Mouse (Mus musculus): ENCODE measurements around the gene 2810408A11Rik. TPM values are rescaled to one million over a fixed set of nuclear protein-coding genes. Genes with fewer than 3 reads are reported as not detected.

2810408A11Rik gene
- total RNA-seq (2023), result 1 to 10 TPM; 3.0 to 3.2 TPM

DNA sequence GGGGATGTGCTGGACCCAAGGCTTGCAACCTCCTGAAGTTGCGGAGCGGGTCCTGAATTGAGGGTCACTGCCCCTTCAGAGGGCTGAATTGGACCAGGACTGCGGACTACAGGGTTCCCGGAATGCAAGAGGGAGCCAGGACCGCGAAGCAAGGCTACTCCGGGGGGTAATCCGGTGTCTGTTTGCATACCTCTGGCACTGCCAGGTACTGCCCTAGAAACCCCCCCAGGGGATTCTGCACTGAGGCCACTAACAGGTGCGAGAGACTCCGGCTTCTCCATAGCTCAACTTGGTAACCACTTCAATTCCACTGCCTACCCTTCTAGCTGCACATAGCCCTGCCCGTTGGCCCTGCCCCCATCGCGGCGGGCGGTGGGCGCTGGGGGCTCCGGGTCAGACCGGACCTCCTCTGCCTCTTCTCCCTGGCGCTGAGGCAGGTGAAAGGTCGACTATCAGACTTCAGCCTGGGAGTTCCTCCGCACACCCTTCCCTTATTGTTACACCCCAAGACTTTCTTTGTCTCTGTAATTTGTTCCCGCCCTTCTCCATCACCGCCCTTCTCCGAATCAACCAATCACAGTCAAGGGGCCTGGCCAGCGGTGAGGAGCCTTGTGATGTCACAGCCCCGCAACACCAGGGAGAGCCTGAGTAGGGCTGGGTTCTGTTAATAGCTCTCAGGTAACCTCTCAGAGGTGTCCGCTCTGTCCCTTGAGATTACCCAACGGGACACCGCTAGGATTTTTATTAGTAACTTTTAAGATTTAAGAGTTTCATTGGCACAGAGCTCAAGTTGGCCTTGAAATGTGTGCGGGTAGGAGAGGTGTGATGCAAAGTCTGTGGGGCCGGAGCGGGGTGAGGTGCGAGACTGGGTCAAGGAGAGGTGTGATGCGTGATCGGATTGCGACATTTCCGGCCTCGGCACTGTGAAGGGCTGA, at the start of gene 2810408A11Rik, which contains the start of gene Neurl4:
2810408A11Rik (minus strand) TSS at position 517 of the 935 bp plus-strand sequence.
Neurl4 (plus strand) TSS at position 602 of the 935 bp plus-strand sequence.

DNA sequence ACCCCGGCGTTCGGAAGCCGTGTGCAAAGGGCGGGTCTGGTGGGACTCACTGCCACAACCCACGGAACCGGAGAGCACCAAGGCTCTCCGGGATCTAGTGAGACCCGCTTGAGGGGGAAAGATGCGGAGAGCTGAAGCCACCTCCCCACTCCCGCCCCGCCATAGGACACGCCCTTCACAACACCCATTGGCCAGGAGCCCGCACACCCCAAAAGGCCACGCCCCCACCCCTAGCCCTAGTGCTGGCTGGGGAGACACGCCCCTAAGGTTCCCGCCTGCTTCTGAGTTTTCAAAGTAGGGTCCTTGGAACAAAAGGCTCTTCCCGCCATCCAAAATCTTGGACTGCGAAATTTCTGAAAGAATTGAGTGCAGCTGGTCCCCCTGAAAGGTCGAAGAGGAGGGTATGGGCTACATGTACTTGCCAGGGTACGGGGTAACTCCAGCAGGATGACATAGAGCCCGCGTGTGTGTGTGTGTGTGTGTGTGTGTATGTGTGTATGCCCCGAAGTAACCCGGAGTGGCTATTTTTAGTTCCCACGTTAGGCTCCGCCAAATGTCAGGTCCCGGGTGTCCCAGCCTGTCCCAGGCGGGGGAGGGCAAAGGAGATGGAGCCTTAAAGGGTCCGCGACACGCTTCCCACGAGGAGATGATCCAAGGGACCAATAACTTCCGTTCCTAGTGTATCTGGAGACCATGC, 47.4 kb upstream of the 2810408A11Rik start, which contains the start of gene Slc2a4:
Slc2a4 (minus strand) TSS at position 123 of the 697 bp plus-strand sequence.

DNA sequence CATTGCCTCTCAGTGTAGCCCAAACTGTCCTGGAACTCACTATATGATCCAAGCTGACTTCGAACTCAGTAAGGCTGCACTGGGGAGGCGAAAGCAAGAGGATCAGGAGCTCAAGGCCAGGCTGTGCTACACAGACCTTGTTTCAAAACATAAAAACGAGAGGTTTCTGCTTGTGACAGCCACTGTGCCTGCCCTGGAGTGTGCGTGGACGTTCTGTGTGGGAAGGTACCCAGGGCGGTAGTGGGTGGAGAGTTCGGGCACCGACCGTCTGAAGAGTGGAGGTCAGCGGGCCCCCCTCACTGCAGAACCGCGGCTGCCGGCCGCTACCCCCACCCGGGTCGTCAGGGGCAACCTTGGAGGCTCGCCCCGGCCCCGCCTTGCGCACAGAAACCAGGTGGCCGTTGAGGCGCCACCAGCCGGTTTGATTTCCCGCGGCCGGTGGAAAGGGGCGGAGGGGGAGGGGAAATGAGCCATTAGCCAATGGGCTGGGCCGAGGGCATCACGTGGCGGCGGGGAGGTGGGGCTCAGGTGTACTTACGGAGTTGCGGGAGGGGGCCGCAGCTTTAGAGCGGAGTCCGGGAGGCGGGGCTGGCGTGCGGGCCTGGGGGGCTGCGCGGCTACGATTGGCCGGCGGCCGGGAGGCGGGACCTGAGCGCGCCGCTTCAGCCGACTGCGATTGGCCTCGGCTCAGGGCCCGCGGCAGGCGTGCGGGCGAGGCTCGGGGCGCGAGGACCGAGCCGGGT, 34.5 kb upstream of the 2810408A11Rik start, which contains the start of gene Ybx2:
Ybx2 (plus strand) TSS at position 660 of the 743 bp plus-strand sequence.

DNA sequence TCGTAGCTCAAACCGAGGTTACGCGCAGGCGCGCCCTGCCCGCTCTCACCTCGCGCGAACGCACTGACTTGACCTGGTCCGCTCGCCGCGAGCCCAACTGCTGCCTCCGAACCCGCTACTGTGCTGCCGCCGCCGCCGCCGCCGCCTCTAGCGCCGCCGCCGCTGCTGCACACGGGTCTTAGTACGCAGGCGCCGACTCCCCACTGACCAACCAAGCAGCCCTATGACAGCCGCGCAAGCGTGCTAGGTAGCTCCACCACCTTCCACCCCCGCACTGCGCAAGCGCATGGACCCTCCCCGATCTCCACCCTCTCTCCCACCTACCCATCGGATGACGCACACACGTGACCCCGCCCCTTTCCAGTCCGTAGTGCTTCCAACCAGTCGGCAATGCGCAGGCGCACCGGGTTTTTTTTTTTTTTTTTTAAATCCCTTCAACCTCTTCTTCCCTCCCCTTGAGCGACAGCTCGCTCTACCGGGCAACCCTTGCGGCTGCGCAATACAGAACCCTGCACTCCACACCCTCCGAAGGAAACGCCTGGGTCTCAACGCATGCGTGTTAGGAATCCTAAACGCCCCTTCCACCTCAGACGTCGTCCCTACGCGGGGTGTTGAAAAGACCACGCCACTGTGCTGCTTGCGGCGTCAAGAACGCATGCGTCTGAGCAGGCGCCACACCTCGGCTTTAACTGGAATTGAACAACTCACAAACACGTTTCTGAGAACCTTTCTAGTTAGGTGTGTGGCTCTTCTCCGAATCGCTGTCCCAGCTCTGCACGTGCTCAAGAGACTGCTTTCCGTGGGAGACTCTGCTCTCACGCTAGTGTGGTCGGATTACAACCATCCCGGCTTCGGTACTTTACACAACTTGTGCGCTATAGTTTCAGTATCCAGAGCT, 20.6 kb upstream of the 2810408A11Rik start, which contains the start of gene Eif5a:
Eif5a (minus strand) TSS at position 845 of the 898 bp plus-strand sequence.

DNA sequence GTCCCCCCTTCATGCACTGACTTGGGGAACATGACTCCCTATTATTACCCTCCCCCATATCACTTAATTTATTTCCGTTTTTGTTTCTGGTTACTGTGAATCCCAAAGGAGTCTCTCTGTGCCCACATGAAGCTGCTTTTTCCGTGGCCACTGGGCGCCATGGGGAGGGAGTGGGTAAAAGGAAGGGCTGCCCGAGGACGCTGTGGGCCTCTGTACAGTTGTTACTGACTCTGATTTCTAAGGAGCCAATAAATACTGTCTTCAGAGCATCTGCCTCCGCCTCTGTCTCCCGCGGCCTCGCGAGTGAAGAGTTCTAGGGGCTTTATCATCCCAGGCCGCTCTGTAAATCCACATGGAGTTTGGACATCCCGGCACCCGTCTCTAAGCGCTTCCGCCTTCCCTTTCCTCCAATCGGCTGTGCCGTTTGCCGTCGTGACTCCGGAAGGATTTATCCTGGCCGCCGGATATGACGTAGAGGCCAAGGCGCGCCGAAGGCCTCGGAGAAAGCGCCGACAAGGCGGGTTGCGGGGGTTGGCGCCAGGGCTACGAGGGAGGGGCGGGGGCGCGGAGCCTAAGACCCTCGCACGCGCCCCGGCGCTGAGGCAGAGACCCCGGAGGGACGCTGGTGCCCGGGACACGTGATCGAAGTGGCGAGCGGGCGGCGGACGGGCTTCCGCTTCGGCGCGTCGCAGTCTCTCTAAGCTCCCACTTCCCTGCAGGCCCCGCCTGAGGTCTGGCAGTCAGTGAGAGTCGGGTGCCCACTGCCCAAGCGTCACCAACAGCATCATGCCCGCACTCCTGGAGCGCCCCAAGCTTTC, 13.0 kb upstream of the 2810408A11Rik start, which contains the start of gene Gps2:
Gps2 (plus strand) TSS at position 335 of the 818 bp plus-strand sequence.

DNA sequence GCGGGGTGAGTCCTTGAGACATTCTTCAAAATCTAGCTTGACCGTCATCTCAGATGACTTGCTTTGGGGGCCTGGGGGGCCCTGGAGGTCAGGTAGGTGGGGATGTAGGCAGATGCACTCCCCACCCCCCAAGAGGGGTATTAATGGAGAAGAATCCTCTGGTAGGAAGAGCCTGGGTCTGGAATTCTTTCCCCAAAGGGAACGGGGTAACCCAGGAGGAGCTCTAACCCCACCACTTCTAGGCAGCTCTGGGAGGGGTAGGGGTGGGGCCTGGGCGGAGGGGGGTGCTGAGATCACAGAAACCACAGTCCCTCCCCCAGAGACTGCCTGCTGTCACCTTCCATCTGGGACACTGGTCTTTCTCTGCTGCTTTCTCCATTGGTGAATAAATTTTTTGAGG, 5.5 kb downstream of the 2810408A11Rik start, which contains the start of gene Acap1:
Acap1 (minus strand) TSS at position 249 of the 400 bp plus-strand sequence.

DNA sequence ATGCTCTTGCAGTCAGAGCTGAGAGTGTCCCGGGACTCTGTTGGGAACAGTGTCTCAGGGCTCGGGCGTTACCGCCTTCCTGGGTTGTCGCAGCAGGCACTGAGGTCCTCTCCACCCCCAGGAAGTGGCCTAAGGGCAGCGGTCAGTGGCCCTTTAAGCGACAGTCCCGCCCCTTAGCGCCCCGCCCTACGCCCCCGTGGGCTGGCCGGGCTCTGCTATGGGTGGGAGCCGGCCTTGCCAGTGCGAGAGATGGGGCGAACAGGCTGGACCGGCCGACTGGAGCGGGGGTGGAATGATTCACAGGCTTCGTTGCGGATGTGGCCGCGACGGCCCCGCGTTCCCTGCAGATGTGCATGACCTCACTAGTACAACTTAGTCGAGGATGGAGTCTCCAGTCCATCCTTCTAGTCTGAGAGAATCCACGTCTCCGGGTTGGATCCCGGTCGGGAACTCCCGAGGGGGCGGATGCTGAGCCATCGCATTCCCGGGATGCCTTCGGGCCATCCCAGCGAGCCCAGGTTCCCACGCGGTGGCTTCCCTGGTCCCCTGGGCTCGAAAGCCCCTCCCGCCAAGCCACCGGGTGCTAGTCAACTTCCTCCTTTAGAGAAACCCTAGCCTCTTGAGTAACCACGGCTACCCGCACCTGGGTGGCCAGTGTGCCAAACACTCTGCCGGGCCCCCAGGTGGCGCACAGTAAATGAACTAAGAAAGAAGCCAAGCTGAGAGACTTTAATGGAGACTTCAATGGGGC, 19.8 kb downstream of the 2810408A11Rik start, which contains the start of gene Kctd11:
Kctd11 (minus strand) TSS at position 554 of the 751 bp plus-strand sequence.

DNA sequence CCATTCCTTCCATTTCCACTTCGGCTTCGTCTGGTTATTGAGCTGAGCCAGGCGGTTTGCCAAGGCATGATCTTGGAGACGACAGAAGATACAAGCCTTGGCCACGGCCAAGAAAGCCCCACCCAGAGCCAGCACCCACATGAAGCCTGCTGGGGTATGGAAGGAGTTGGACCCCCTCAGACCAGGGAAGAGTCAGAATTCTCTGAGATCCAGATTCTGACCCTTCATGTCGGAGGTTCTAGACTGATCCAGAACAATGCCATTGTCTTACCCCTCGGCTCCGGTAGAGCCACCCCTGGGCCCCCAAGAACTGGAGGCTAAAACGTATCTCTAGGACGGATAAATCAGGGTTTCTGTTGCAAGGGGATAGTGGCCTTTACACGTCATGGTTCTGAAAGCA, 22.9 kb downstream of the 2810408A11Rik start, which contains the start of gene Tmem95:
Tmem95 (minus strand) TSS at position 141 of the 400 bp plus-strand sequence.

DNA sequence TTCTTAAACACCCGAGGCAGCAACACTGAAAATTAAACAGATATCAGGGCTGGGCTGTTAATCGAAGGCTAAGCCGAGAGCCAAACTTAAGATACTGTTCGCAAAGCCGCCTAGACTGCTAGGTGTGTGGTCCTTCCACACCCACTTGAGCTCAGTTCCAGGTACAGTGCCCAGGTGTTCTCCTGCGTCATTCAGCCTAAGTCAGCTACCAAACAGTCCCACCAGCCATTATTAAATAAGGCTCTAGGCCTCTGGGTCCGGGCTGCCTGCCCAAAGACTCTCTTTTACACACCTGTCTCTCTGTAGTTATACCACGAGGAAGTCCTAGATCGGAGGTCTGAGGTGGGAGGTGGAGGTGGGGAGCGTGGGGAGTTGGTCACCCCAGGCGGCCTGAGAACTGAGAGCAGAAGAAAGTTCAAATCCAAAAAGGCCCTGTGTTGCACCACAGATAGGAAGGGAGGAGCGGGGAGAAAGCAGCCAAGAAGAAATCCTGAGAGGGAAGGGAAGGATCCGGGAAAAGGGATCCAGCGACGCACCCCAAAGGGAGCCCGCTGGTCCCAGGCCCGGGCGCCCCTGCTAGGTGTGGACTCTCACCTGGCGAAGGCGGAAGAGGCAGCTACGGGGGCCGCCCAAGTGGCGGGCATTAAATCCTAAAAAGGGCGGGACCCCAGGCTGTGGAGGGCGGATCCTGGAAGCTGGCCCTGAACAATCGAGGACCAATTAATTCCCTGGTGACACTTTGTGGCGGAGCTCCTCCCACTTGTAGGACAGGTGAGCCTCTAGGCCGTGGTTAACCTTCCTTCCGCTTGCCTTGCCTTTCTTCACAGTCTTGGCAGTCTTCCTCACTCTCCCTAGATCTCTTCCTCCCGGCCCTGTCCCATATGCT, 42.4 kb downstream of the 2810408A11Rik start, which contains the start of gene Tnk1:
Tnk1 (minus strand) TSS at position 618 of the 886 bp plus-strand sequence.

Other genes starting within 250 kb of the 2810408A11Rik start
- gene Sox15, start 245.7 kb downstream of the 2810408A11Rik start, total RNA-seq (2023), result under 1 TPM in 1 of 2 experiments, not detected in 1; 0.55 TPM
- 10 to 100 TPM; 51.6 to 54.9 TPM for gene Mpdu1, start 238.3 kb downstream of the 2810408A11Rik start, total RNA-seq (2023)
- gene Cd68, start 234.8 kb downstream of the 2810408A11Rik start, total RNA-seq (2023), result 100 to 1,000 TPM; 138 to 157 TPM
- 100 to 1,000 TPM; 554 to 653 TPM for gene Eif4a1, start 228.6 kb downstream of the 2810408A11Rik start, total RNA-seq (2023)
- gene Senp3, start 218.9 kb downstream of the 2810408A11Rik start, total RNA-seq (2023), result 10 to 100 TPM; 64.7 to 65.2 TPM
- 10 to 100 TPM; 15.8 to 16.0 TPM for gene Tnfsf13, start 215.2 kb downstream of the 2810408A11Rik start, total RNA-seq (2023)
- gene Tnfsf12, start 205.1 kb downstream of the 2810408A11Rik start, total RNA-seq (2023), result 1 to 10 TPM; 7.9 to 8.7 TPM
- 1 to 10 TPM; 4.7 to 5.5 TPM for gene Tnfsfm13, start 204.9 kb downstream of the 2810408A11Rik start, total RNA-seq (2023)
- gene Polr2a, start 142.3 kb downstream of the 2810408A11Rik start, total RNA-seq (2023), result 10 to 100 TPM; 82.6 to 86.1 TPM
- gene Slc35g3, start 139.0 kb downstream of the 2810408A11Rik start, total RNA-seq (2023), result not detected
- gene Zbtb4, start 135.1 kb downstream of the 2810408A11Rik start, total RNA-seq (2023), result 1 to 10 TPM; 2.4 to 3.3 TPM
- 1 to 10 TPM in 1 of 2 experiments, under 1 TPM in 1; 0.79 to 1.9 TPM for gene Chrnb1, start 105.0 kb downstream of the 2810408A11Rik start, total RNA-seq (2023)
- under 1 TPM in 1 of 2 experiments, not detected in 1; 0.18 TPM for gene Fgf11, start 99.1 kb downstream of the 2810408A11Rik start, total RNA-seq (2023)
- gene Tmem102, start 95.4 kb downstream of the 2810408A11Rik start, total RNA-seq (2023), result not detected
- gene Gm39566, start 85.7 kb downstream of the 2810408A11Rik start, total RNA-seq (2023), result not detected
- not detected for gene Spem2, start 82.5 kb downstream of the 2810408A11Rik start, total RNA-seq (2023)
- not detected for gene Spem1, start 78.8 kb downstream of the 2810408A11Rik start, total RNA-seq (2023)
- gene Nlgn2, start 63.2 kb downstream of the 2810408A11Rik start, total RNA-seq (2023), result 1 to 10 TPM; 1.3 to 2.1 TPM
- 100 to 1,000 TPM in 1 of 2 experiments, 10 to 100 TPM in 1; 99.2 to 106 TPM for gene Tmem256, start 62.5 kb downstream of the 2810408A11Rik start, total RNA-seq (2023)
- 10 to 100 TPM; 35.0 to 35.9 TPM for gene Plscr3, start 54.6 kb downstream of the 2810408A11Rik start, total RNA-seq (2023)
- gene Tnk1, start 42.3 kb downstream of the 2810408A11Rik start, total RNA-seq (2023), result not detected
- gene Tmem95, start 23.0 kb downstream of the 2810408A11Rik start, total RNA-seq (2023), result 1 to 10 TPM in 1 of 2 experiments, under 1 TPM in 1; 0.88 to 1.2 TPM
- gene Kctd11, start 19.6 kb downstream of the 2810408A11Rik start, total RNA-seq (2023), result 1 to 10 TPM; 8.6 to 9.0 TPM
- 100 to 1,000 TPM; 260 to 263 TPM for gene Acap1, start 5.4 kb downstream of the 2810408A11Rik start, total RNA-seq (2023)
- 10 to 100 TPM; 20.9 to 27.6 TPM for gene Neurl4, start 85 bp upstream of the 2810408A11Rik start, total RNA-seq (2023)
- 10 to 100 TPM; 69.0 to 84.5 TPM for gene Gps2, start 12.9 kb upstream of the 2810408A11Rik start, total RNA-seq (2023)
- 100 to 1,000 TPM; 482 to 501 TPM for gene Eif5a, start 21.0 kb upstream of the 2810408A11Rik start, total RNA-seq (2023)
- gene Ybx2, start 34.8 kb upstream of the 2810408A11Rik start, total RNA-seq (2023), result not detected
- gene Slc2a4, start 47.2 kb upstream of the 2810408A11Rik start, total RNA-seq (2023), result 1 to 10 TPM in 1 of 2 experiments, under 1 TPM in 1; 0.97 to 1.3 TPM
- gene Cldn7, start 63.8 kb upstream of the 2810408A11Rik start, total RNA-seq (2023), result not detected
- 10 to 100 TPM; 75.0 to 80.3 TPM for gene Ctdnep1, start 80.2 kb upstream of the 2810408A11Rik start, total RNA-seq (2023)
- 10 to 100 TPM; 24.3 to 31.0 TPM for gene Elp5, start 81.5 kb upstream of the 2810408A11Rik start, total RNA-seq (2023)
- 100 to 1,000 TPM; 475 to 527 TPM for gene Gabarap, start 90.2 kb upstream of the 2810408A11Rik start, total RNA-seq (2023)
- gene Phf23, start 94.8 kb upstream of the 2810408A11Rik start, total RNA-seq (2023), result 10 to 100 TPM; 41.2 to 53.6 TPM
- gene Dvl2, start 99.6 kb upstream of the 2810408A11Rik start, total RNA-seq (2023), result 10 to 100 TPM; 15.0 to 18.2 TPM
- 10 to 100 TPM; 39.3 to 50.0 TPM for gene Acadvl, start 114.4 kb upstream of the 2810408A11Rik start, total RNA-seq (2023)
- gene Dlg4, start 116.0 kb upstream of the 2810408A11Rik start, total RNA-seq (2023), result 1 to 10 TPM; 5.5 to 5.8 TPM
- not detected for gene Asgr1, start 153.1 kb upstream of the 2810408A11Rik start, total RNA-seq (2023)
- not detected for gene Asgr2, start 191.7 kb upstream of the 2810408A11Rik start, total RNA-seq (2023)
- 10 to 100 TPM; 11.8 to 12.3 TPM for gene Mgl2, start 229.3 kb upstream of the 2810408A11Rik start, total RNA-seq (2023)